Mouse (Mus musculus) midbrain, embryonic 16.5 days (tissue): ENCODE results near the gene Smim5. TPM values are rescaled to one million over a fixed set of nuclear protein-coding genes. Genes with fewer than 3 reads are reported as not detected.

Experiments used
- ATAC-seq: fragments of 200-750 bp; cut with Nextera tagmentation; 2 replicates; pipeline ENCODE4 v1.8.0; 2017; ENCODE audit warnings: moderate TSS enrichment
- H3K27ac ChIP-seq: fragments of 300-500 bp; sonication (generic); 2 replicates; pipeline ENCODE4 v1.5.1; 2014; ENCODE audit warnings: mild to moderate bottlenecking, low read length, mixed read lengths
- H3K27me3 ChIP-seq: fragments of 300-500 bp; sonication (generic); 2 replicates; pipeline ENCODE4 v1.6.1; 2014; ENCODE audit warnings: low read depth, low read length, mixed read lengths; ENCODE audit not compliant: control insufficient read depth, insufficient read depth
- H3K36me3 ChIP-seq: fragments of 300-500 bp; sonication (generic); 2 replicates; pipeline ENCODE4 v1.6.1; 2014; ENCODE audit warnings: mild to moderate bottlenecking, low read length, moderate library complexity, mixed read lengths; ENCODE audit not compliant: control insufficient read depth, insufficient read depth
- H3K4me1 ChIP-seq: fragments of 300-500 bp; sonication (generic); 2 replicates; pipeline ENCODE4 v1.6.1; 2014; ENCODE audit warnings: mild to moderate bottlenecking, low read length, mixed read lengths; ENCODE audit not compliant: control insufficient read depth, insufficient read depth
- H3K4me2 ChIP-seq: fragments of 300-500 bp; sonication (generic); 2 replicates; pipeline ENCODE4 v1.6.1; 2014; ENCODE audit warnings: mild to moderate bottlenecking, low read length, mixed read lengths
- H3K4me3 ChIP-seq: fragments of 300-500 bp; sonication (generic); 2 replicates; pipeline ENCODE4 v1.5.1; 2014; ENCODE audit warnings: low read depth, mild to moderate bottlenecking, low read length, moderate library complexity, mixed read lengths
- H3K9ac ChIP-seq: fragments of 300-500 bp; sonication (generic); 2 replicates; pipeline ENCODE4 v1.6.1; 2014; ENCODE audit warnings: low read depth, low read length, mixed read lengths
- H3K9me3 ChIP-seq: fragments of 300-500 bp; sonication (generic); replicated peaks from 2 replicates; pipeline ENCODE4 v1.6.1; 2014; ENCODE audit warnings: mild to moderate bottlenecking, low read length, mixed read lengths; ENCODE audit not compliant: control insufficient read depth, poor library complexity, severe bottlenecking
- WGBS: fragments of 180-500 bp; shearing (Covaris S2); extraction: QIAGEN DNeasy Blood & Tissue Kit; methylation state at CpG from one replicate; pipeline ENCODE4 v1.1.7; 2014; 5-methylcytosine and 5-hydroxymethylcytosine counted together
- polyA plus RNA-seq: library from polyadenylated mRNA; unstranded; fragments of >200 nt; fragmentation: Nextera tagmentation; extraction: Ambion mirVana; gene quantifications from 2 replicates; pipeline ENCODE4 v1.2.1, GENCODE M21; 2015

The Smim5 gene
- polyA plus RNA-seq, 1 experiment from 2014 or later, result 1.5 TPM

DNA sequence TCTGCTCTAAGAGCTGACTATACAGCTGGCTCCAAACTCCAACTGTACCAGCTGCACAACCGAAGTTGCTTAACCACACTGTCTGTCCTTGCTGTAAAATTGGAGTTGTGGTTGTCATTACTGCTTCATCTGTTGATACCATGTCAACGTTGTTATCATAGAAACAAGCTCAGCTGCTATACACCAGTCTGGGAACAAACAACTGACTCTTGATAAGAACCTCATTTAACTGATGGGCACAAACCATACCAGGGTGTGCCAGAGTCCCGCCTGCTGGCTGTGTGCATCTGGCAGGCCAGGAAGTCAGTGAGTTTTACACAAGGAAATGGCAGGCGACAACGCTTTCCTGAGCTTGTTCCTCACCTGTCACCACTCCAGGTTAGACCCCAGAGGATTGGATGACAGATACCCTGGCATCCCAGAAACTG lies 11.4 kb downstream of the Smim5 start:
- Histone ChIP-seq H3K9ac (no peak overlapping the region), H3K4me3 (no peak overlapping the region), H3K27ac (no peak overlapping the region), H3K9me3 (no peaks in the 10 kb centered on the region), H3K27me3 (no peaks in the 10 kb centered on the region), H3K36me3 (peaks cover 7% of the 10 kb centered on the region), H3K4me2 (no peak overlapping the region), H3K4me1 (no peaks in the 10 kb centered on the region)
- no peak for ATAC-seq
- WGBS, result 96% methylated on average over 5 of the region's 5 CpGs

DNA sequence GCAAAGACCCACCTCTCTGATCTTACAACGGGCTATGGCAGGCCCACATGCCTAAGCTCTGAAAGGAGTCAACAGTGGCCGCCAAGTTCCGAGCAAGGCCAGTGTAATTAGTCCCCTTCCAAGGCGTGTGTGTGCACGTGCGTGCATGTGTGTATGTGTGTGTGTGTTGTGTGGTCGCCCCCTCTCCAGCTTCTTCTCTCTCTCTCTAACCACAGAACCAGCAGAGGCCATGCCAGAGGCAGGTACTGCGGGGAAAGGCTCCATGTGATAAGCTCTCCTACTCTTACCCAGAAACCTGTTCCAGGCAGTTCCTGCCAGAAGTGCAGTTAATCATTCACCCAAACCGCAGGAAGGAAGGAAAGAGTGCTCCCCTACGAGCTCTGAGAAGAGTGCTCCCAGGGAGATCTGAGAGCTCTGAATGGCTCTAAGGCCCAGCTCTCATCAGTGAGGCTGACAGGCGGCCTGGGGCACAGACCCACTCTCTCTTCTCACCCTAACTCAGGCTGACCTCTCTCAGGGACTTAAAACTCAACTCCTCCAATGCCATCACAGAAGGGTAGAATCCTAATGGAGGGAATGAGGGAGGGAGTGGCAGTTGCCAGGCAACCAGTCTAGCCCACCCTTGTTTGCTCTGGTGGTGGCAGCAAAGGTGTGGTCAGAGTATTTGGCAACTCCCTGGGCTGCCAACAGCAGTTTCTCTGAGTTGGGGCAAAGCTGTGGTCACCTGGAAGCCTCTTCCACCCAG lies 12.0 kb downstream of the Smim5 start, which contains the start of gene Smim6:
Gene Smim6, plus strand, starts transcription at position 386 of the 745 bp plus-strand sequence.
- Histone ChIP-seq H3K4me1 (no peaks in the 10 kb centered on the region), H3K27ac (no peak within 1 kb of the TSS), H3K36me3 (peaks cover 11% of the 10 kb centered on the region), H3K27me3 (no peaks in the 10 kb centered on the region), H3K4me2 (no peak within 1 kb of the TSS), H3K9ac (no peak within 1 kb of the TSS), H3K4me3 (no peak within 1 kb of the TSS), H3K9me3 (no peaks in the 10 kb centered on the region)
- WGBS, result 91% methylated on average over 11 of the region's 11 CpGs
- no peak for ATAC-seq

DNA sequence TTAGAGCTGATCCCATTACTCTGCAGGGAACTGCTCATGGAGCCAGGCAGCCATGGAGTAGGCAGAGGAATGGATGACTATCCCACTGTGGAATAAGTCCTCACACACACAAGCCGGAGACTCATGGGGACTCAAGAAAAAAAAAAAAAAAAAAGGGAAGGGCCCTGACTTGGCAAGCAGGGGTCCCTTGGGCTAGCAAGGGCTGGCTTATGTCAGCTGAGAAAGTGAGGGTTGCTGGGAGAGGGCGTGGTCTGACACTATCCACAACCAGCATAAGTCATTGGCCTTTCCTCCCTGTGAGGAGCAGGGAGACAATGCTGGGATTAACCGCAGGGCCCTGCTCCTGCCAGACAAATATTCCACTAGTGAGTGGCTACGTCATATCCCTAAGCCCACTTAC lies 16.8 kb downstream of the Smim5 start:
- Histone ChIP-seq H3K27ac (no peak overlapping the region), H3K4me2 (no peak overlapping the region), H3K9ac (no peak overlapping the region), H3K36me3 (peaks cover 8% of the 10 kb centered on the region), H3K4me3 (no peak overlapping the region), H3K9me3 (no peaks in the 10 kb centered on the region), H3K4me1 (no peaks in the 10 kb centered on the region), H3K27me3 (no peaks in the 10 kb centered on the region)
- 90% methylated on average over 4 of the region's 4 CpGs for WGBS
- no peak for ATAC-seq

DNA sequence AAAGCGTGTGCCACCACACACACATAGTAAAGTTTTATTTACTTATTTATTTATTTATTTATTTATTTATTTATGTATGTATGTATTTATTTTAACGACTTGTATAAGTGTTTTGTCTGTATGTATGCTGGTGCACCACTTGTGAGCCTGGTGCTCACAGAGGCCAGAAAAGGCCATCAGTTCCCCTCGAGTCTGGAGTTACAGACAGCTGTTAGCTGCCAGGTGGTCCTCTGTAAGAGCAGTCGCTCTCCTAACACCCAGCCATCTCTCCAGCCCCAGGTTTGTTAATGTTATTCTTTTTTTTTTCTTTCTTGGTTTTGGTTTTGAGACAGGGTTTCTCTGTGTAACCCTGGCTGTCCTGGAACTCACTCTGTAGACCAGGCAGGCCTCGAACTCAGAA lies 18.9 kb downstream of the Smim5 start:
- WGBS, result 86% methylated on average over 5 of the region's 5 CpGs
- Histone ChIP-seq H3K27ac (no peak overlapping the region), H3K4me3 (no peak overlapping the region), H3K27me3 (no peaks in the 10 kb centered on the region), H3K4me1 (no peaks in the 10 kb centered on the region), H3K9ac (no peak overlapping the region), H3K4me2 (no peak overlapping the region), H3K9me3 (no peaks in the 10 kb centered on the region), H3K36me3 (peaks cover 7% of the 10 kb centered on the region)
- no peak for ATAC-seq

DNA sequence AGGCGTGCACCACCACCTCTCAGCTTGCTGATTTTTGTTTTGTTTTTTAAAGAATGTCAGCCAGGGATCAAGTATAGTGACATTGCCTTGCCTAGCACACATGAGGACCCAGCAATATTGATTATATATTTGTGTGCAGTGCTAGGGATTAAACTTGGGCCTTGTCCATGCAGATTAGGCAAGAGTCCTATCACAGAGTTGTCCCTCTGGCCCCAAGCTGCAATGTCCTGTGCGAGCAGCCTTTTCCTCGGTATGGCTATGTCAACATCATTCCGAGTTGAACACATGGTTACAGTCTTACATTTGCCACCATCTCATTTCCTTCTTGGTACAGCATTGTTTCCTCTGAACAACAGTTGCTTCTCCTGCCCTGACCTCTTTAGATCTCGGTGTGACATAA lies 19.3 kb downstream of the Smim5 start:
- Histone ChIP-seq H3K9me3 (no peaks in the 10 kb centered on the region), H3K27ac (no peak overlapping the region), H3K36me3 (peaks cover 7% of the 10 kb centered on the region), H3K4me1 (no peaks in the 10 kb centered on the region), H3K4me2 (no peak overlapping the region), H3K27me3 (no peaks in the 10 kb centered on the region), H3K4me3 (no peak overlapping the region), H3K9ac (no peak overlapping the region)
- 90% methylated on average over 5 of the region's 5 CpGs for WGBS
- ATAC-seq, result no peak

DNA sequence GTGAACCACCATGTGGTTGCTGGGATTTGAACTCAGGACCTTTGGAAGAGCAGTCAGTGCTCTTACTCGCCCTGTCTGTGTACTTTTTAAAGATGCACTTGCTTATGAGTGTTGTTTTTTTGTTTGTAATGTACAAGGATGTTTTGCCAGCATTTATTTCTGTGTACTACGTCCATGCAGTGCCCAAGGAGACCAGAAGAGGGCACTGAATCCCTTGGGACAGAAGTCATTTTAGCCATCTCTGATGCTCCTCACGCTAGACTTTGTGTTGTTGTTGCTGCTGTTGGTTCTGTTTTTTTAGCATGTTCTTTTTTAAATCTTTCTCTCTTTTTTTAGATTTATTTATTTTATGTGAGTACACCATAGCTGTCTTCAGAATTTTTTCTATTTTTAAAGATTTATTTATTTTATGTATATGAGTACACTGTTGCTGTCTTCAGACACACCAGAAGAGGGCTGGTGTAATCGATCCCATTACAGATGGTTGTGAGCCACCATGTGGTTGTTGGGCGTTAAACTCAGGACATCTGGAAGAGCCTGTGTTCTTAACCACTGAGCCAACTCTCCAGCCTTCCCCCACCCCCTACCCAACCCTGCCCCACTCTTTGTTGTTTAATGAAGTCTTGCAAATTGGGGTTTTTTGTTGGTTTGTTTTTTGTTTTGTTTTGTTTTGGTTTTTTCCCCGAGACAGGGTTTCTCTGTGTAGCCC lies 20.5 kb downstream of the Smim5 start:
- 43% methylated on average over 6 of the region's 6 CpGs for WGBS
- H3K36me3 ChIP-seq, result peaks cover 7% of the 10 kb centered on the region

DNA sequence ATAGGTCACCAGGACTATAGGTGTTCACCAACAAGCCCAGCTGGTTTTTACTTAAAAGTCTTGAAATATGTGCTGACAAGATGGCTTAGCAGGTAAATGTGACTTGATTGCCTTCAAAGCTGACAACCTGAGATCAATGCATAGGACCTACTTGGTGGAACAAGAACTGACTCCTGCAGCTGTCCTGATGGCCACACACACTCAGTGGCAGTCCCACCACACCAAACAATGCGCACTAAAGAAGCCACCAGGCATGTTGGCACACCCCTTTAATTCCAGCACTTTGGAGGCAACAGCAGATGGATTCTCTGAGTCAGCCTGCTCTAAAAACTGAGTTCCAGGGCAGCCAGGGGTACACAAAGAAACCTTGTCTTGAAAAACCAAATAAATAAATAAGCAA lies 22.2 kb downstream of the Smim5 start:
- H3K9me3 ChIP-seq, result no peaks in the 10 kb centered on the region
- H3K9ac ChIP-seq, result no peak overlapping the region
- H3K36me3 ChIP-seq, result 0 out of 2 replicates have a peak, but pooled peaks cover 3% of the 10 kb centered on the region
- H3K27ac ChIP-seq, result no peak overlapping the region
- no peaks in the 10 kb centered on the region for H3K27me3 ChIP-seq
- H3K4me2 ChIP-seq, result no peak overlapping the region
- H3K4me1 ChIP-seq, result no peaks in the 10 kb centered on the region
- ATAC-seq, result no peak
- whole genome bisulfite sequencing, result 100% methylated on average over 1 of the region's 1 CpGs
- no peak overlapping the region for H3K4me3 ChIP-seq

More for the DNA sequence above, 20.5 kb downstream of the Smim5 start:
- ATAC-seq, result no peak
- Histone ChIP-seq H3K27me3 (no peaks in the 10 kb centered on the region), H3K9me3 (no peaks in the 10 kb centered on the region), H3K4me1 (no peaks in the 10 kb centered on the region), H3K27ac (no peak overlapping the region), H3K4me2 (no peak overlapping the region), H3K4me3 (no peak overlapping the region), H3K9ac (no peak overlapping the region)

- H3K27me3 ChIP-seq, result no peaks in the 10 kb centered on the region
- H3K27ac ChIP-seq, result no peak overlapping the region
- H3K9me3 ChIP-seq, result no peaks in the 10 kb centered on the region
- 0 out of 2 replicates have a peak, but pooled peaks cover 4% of the 10 kb centered on the region for H3K36me3 ChIP-seq
- H3K4me2 ChIP-seq, result no peak overlapping the region
- 90% methylated on average over 8 of the region's 8 CpGs for WGBS
- no peak overlapping the region for H3K9ac ChIP-seq
- no peak overlapping the region for H3K4me3 ChIP-seq
- peaks cover 15% of the 10 kb centered on the region for H3K4me1 ChIP-seq
- no peak for ATAC-seq
These were observed 29.3 kb downstream of the Smim5 start for GRCm38 (mm10) chr11:115929031-115929430.

DNA sequence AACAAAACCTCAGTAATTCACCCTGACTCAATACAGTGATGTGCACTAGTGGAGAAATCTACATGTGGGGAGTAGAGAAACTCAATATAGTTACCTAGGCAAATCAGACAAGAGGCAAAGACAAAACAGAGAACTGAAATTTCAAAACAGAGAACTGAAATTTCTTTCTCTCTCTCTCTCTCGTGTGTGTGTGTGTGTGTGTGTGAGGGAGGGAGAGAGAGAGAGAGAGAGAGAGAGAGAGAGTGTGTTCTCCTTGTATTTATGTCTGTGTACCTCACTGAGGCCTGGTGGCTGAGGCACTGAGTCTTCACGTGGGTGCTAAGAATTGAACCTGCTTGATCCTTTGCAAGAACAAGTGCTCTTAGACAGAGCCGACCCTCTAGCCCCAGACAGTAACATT lies 30.1 kb downstream of the Smim5 start:
- no peak overlapping the region for H3K27ac ChIP-seq
- no peak overlapping the region for H3K9ac ChIP-seq
- 0 out of 2 replicates have a peak, but pooled peaks cover 4% of the 10 kb centered on the region for H3K36me3 ChIP-seq
- H3K9me3 ChIP-seq, result no peaks in the 10 kb centered on the region
- 85% methylated on average over 2 of the region's 3 CpGs for WGBS
- H3K4me3 ChIP-seq, result no peak overlapping the region
- ATAC-seq, result no peak
- H3K4me2 ChIP-seq, result no peak overlapping the region
- H3K27me3 ChIP-seq, result no peaks in the 10 kb centered on the region
- peaks cover 23% of the 10 kb centered on the region for H3K4me1 ChIP-seq
